In genomic region chr12:17808542-17808941, GRCm38 (mm10) we compare ENCODE assay signal across 7 mouse cellular contexts.
DNase-seq lines count a peak whose midpoint lies in the region.

No protein-coding gene starts in this region.

- DNase-seq in A20 (ENCODE audit: low read depth, low spot score) (peak; percentile 68), ES-CJ7 (ENCODE audit: low read depth, low spot score) (peak; percentile 73)
- peak; percentile 79 to 80 for DNase-seq in cerebellum, adult 18-20 months
- DNase-seq in frontal cortex, postnatal 25 days (ENCODE audit: low spot score in 2 of 2), result peak; percentile 41 to 70
- DNase-seq in layer of hippocampus, adult 18-20 months (ENCODE audit: low spot score in 2 of 2), result peak; percentile 40 to 91
- DNase-seq in lung, postnatal 14 days, result peak; percentile 83
- DNase-seq in right cerebral cortex, postnatal 14 days, result peak; percentile 75

Comparison
In these comparisons a context has a peak if more than half of its experiments do, and no peak if none do; other contexts are left out.
1. Peak in every context shown above with its lines: DNase-seq.